Mouse (Mus musculus): ENCODE measurements at regions not wholly inside any gene's neighbourhood (a gene's known extent, or its start where the extent isn't known, plus 50 kb on each side); places are given as distances from the start of the nearest gene placed in this dataset.
A peak's percentile ranks its signal among the peaks of the same experiment; 100 is the strongest.
"Not testable (repeated sequence)": the region's sequence is repeated elsewhere in the genome, so short reads cannot be mapped to it uniquely, and the experiment has no call there.

DNA sequence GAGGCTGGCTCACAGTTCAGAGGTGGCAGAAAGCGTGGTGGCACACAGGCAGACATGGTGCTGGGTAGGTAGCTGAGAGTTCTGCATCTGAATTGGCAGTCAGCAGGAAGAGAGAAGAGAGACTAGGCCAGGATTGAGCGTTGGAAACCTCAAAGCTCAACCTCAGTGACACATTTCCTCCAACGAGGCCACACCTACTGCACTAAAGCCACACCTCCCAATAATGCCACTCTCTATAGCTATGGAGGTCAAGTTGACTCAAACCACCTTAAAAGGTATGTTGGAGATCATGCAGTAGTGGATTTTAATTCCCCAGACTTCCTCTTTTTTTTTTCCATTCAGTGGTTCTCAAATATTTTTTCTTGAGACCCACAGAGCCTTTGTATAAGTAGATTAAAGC is 57.1 kb downstream of the Ccdc54 start:
- H3K27ac ChIP-seq = no peak overlapping the region
- ATAC-seq (ENCODE audit: insufficient number of reproducible peaks, insufficient read depth, low FRiP score, low TSS enrichment, low read depth) = no peak
- H3K27me3 ChIP-seq = no peaks in the 10 kb centered on the region
- H3K9ac ChIP-seq (replicated peaks) = no peak overlapping the region
- no peaks in the 10 kb centered on the region for H3K4me1 ChIP-seq (replicated peaks)
- no peaks in the 10 kb centered on the region for H3K9me3 ChIP-seq
- H3K4me3 ChIP-seq (replicated peaks) = no peak overlapping the region
- H3K4me2 ChIP-seq = no peak overlapping the region
- no peaks in the 10 kb centered on the region for H3K36me3 ChIP-seq
- WGBS = 73% methylated on average over 3 of the region's 3 CpGs

DNA sequence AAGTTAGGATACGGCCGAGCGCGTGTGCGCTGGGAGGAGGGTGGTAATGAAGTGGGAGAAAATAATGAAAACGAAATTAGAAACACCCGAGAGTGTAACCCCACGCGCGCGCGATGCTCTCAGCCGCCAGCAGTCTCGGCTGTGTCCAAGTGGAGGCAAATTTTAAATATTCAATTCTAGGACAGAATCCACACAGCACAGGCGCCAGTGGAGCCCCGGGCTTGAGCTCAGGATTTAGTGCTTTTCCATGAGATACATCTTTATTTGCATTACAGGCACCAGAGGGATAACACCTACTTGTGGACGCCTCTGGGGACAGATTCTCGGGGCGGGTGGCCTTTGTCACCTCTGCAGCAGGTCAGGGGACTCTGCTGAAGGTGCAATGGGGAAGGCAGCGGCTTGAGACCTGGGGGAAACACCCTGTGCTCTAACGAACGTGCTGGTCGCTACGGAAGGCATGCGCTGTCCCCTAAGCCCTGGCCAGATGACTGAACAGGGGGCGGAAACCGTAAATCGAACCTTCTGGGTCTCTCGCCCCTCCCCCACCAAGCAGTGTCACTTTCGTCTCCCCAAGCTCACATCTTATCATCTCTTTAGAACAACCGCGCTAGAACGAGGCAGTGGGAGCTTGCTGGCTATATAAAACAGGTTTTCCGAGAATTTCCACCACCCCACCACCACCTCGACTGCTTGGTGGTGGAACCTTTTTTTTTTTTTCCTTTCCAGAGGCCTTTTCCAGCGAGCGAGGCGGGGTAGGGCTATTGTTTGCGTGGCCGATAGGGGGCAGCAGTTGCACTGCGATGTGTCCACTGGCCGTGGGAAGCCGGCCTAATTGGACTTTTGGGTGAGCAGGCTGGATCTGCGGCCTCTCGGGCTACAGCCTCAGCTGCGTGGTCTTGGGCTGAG is 61.2 kb downstream of the Ccdc54 start:
- Histone ChIP-seq H3K4me1 (replicated peaks) (peaks cover 5% of the 10 kb centered on the region; the same call in 1 of the 2 replicates), H3K36me3 (no peaks in the 10 kb centered on the region), H3K27me3 (no peaks in the 10 kb centered on the region), H3K9me3 (no peaks in the 10 kb centered on the region), H3K4me3 (replicated peaks) (peak overlapping the region; percentile 75), H3K4me2 (peak overlapping the region; percentile 94), H3K27ac (peak overlapping the region; percentile 86), H3K9ac (replicated peaks) (peak overlapping the region; percentile 90)
- under 1% methylated on average over 46 of the region's 46 CpGs for WGBS
- ATAC-seq (ENCODE audit: insufficient number of reproducible peaks, insufficient read depth, low FRiP score, low TSS enrichment, low read depth) = peak; percentile 34

GRCm38 (mm10) chr16:50528677-50529510 is 62.1 kb downstream of the Ccdc54 start:
- H3K36me3 ChIP-seq = no peaks in the 10 kb centered on the region
- no peaks in the 10 kb centered on the region for H3K9me3 ChIP-seq
- no peaks in the 10 kb centered on the region for H3K27me3 ChIP-seq
- peak overlapping the region; percentile 86 for H3K27ac ChIP-seq
- peak overlapping the region; percentile 75 for H3K4me3 ChIP-seq (replicated peaks)
- WGBS = under 1% methylated on average over 69 of the region's 81 CpGs
- H3K9ac ChIP-seq (replicated peaks) = peak overlapping the region; percentile 90
- peaks cover 7% of the 10 kb centered on the region; the same call in 1 of the 2 replicates for H3K4me1 ChIP-seq (replicated peaks)
- peak; percentile 60 for ATAC-seq (ENCODE audit: insufficient number of reproducible peaks, insufficient read depth, low FRiP score, low TSS enrichment, low read depth)
- peak overlapping the region; percentile 94 for H3K4me2 ChIP-seq

DNA sequence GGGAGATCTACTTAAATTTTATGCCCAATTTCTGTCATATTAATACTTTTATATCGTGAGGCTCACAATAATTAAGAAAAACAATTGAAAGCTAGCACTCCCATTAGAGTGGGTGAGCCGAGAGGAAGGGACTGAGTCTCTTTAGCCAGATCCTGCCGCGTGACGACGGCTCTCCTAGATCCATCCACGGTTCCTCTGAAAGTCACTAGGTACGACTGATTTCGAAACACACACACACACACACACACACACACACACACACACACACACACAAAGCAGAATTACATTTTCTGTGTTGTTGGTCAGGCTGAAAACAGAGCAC is 62.6 kb downstream of the Ccdc54 start:
- Histone ChIP-seq H3K9me3 (no peaks in the 10 kb centered on the region), H3K27ac (peak overlapping the region; percentile 86), H3K27me3 (no peaks in the 10 kb centered on the region), H3K4me1 (replicated peaks) (peaks cover 7% of the 10 kb centered on the region; the same call in 1 of the 2 replicates), H3K4me2 (peak overlapping the region; percentile 94), H3K4me3 (replicated peaks) (peak overlapping the region; percentile 75), H3K9ac (replicated peaks) (peak overlapping the region; percentile 90), H3K36me3 (no peaks in the 10 kb centered on the region)
- under 1% methylated on average over 9 of the region's 9 CpGs for WGBS
- ATAC-seq (ENCODE audit: insufficient number of reproducible peaks, insufficient read depth, low FRiP score, low TSS enrichment, low read depth) = no peak

DNA sequence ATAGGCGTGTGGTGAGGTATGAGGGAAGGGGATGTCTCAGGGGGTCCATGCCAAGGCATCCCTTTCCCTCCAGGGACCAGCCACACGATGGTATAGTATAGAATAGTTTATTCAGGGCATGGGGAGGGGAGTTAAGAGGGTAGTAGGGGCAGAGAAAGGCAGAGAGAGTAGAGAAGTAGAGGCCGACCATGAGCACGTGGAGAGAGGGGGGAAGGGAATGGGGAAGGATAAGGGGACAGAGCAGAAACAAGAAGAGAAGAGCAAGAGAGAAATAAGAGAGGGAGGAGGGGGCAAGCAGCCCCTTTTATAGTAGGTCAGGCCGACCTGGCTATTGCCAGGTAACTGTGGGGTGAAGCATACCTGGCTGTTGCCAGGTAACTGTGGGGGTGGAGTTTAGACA is 64.0 kb downstream of the Ccdc54 start:
- H3K27ac ChIP-seq; H3K4me2 ChIP-seq; H3K9me3 ChIP-seq; H3K4me1 ChIP-seq (replicated peaks); H3K36me3 ChIP-seq; H3K27me3 ChIP-seq; ATAC-seq (ENCODE audit: insufficient number of reproducible peaks, insufficient read depth, low FRiP score, low TSS enrichment, low read depth); H3K4me3 ChIP-seq (replicated peaks); H3K9ac ChIP-seq (replicated peaks): not testable (repeated sequence)
- WGBS = 77% methylated on average over 5 of the region's 5 CpGs

GRCm38 (mm10) chr16:50525934-50526366 is 65.0 kb downstream of the Ccdc54 start:
- H3K9ac ChIP-seq (replicated peaks) = no peak overlapping the region
- no peak overlapping the region for H3K27ac ChIP-seq
- WGBS = 91% methylated on average over 11 of the region's 11 CpGs
- H3K9me3 ChIP-seq = no peaks in the 10 kb centered on the region
- no peaks in the 10 kb centered on the region for H3K36me3 ChIP-seq
- no peak overlapping the region for H3K4me2 ChIP-seq
- peaks cover 7% of the 10 kb centered on the region; the same call in 1 of the 2 replicates for H3K4me1 ChIP-seq (replicated peaks)
- H3K27me3 ChIP-seq = no peaks in the 10 kb centered on the region
- no peak for ATAC-seq (ENCODE audit: insufficient number of reproducible peaks, insufficient read depth, low FRiP score, low TSS enrichment, low read depth)
- H3K4me3 ChIP-seq (replicated peaks) = no peak overlapping the region

- Histone ChIP-seq H3K4me1 (replicated peaks) (peaks cover 7% of the 10 kb centered on the region; the same call in 1 of the 2 replicates), H3K9ac (replicated peaks) (no peak overlapping the region), H3K9me3 (no peaks in the 10 kb centered on the region), H3K27ac (no peak overlapping the region), H3K27me3 (no peaks in the 10 kb centered on the region), H3K4me3 (replicated peaks) (no peak overlapping the region), H3K4me2 (no peak overlapping the region), H3K36me3 (no peaks in the 10 kb centered on the region)
- ATAC-seq (ENCODE audit: insufficient number of reproducible peaks, insufficient read depth, low FRiP score, low TSS enrichment, low read depth) = no peak
- 83% methylated on average over 9 of the region's 9 CpGs for WGBS
Observed at GRCm38 (mm10) chr16:50525504-50525903, 65.5 kb downstream of the Ccdc54 start.

DNA sequence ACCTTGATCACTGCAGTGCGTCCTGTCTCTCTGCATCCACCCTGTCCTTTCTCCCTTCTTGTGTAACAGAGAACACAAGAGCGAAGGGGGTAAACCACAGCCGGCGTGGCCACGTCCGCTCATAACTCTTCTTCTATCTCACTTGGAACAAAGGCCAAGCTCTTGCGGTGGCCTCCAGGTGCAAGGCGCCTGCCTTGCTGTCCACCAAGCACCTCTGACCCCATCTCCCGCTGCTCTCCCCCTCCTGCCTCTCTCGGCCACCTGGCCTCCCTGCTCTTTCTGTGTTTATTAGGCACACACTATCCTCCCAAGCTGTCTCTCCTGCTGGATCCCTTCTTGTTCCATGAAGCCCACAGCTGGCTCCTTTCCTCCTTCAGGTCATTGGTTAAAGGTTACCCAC is 71.3 kb downstream of the Ccdc54 start:
- no peak overlapping the region for H3K4me3 ChIP-seq (replicated peaks)
- 78% methylated on average over 10 of the region's 10 CpGs for WGBS
- H3K9ac ChIP-seq (replicated peaks) = no peak overlapping the region
- H3K9me3 ChIP-seq = no peaks in the 10 kb centered on the region
- H3K36me3 ChIP-seq = no peaks in the 10 kb centered on the region
- 0 out of 2 replicates have a peak, but pooled peaks cover under 1% of the 10 kb centered on the region for H3K4me1 ChIP-seq (replicated peaks)
- no peaks in the 10 kb centered on the region for H3K27me3 ChIP-seq
- ATAC-seq (ENCODE audit: insufficient number of reproducible peaks, insufficient read depth, low FRiP score, low TSS enrichment, low read depth) = no peak
- no peak overlapping the region for H3K27ac ChIP-seq
- H3K4me2 ChIP-seq = no peak overlapping the region

DNA sequence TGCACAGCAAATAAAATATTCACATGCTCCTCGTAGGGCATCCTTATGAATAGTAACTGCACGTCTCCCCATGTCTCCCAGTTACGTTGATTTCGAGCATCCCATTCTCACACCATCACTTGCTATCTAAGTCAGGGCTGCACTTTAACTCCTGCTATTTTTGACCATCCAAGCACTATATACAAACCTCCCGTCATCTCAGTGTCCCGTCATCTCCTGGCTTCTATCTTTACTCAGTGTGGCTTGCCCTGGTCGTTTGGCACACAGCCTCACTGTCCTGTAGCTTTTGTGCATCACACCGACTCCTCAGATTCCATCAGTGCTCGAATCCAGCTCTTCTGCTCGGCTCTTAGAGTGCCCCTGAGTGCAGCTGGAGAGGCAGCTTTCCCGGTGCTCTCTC is 74.4 kb downstream of the Ccdc54 start:
- 75% methylated on average over 11 of the region's 11 CpGs for WGBS
- H3K27ac ChIP-seq = no peak overlapping the region
- no peak overlapping the region for H3K9ac ChIP-seq (replicated peaks)
- H3K4me1 ChIP-seq (replicated peaks) = no peaks in the 10 kb centered on the region
- no peaks in the 10 kb centered on the region for H3K27me3 ChIP-seq
- H3K36me3 ChIP-seq = no peaks in the 10 kb centered on the region
- no peak overlapping the region for H3K4me2 ChIP-seq
- no peaks in the 10 kb centered on the region for H3K9me3 ChIP-seq
- H3K4me3 ChIP-seq (replicated peaks) = no peak overlapping the region
- no peak for ATAC-seq (ENCODE audit: insufficient number of reproducible peaks, insufficient read depth, low FRiP score, low TSS enrichment, low read depth)

- 50% methylated on average over 8 of the region's 8 CpGs for whole genome bisulfite sequencing
- Histone ChIP-seq H3K9ac (replicated peaks) (no peak overlapping the region), H3K36me3 (no peaks in the 10 kb centered on the region), H3K27ac (no peak overlapping the region), H3K4me3 (replicated peaks) (no peak overlapping the region), H3K9me3 (no peaks in the 10 kb centered on the region), H3K4me1 (replicated peaks) (no peaks in the 10 kb centered on the region), H3K27me3 (no peaks in the 10 kb centered on the region), H3K4me2 (no peak overlapping the region)
- no peak for ATAC-seq (ENCODE audit: insufficient number of reproducible peaks, insufficient read depth, low FRiP score, low TSS enrichment, low read depth)
Observed at GRCm38 (mm10) chr16:50515039-50515438, 75.9 kb downstream of the Ccdc54 start.

DNA sequence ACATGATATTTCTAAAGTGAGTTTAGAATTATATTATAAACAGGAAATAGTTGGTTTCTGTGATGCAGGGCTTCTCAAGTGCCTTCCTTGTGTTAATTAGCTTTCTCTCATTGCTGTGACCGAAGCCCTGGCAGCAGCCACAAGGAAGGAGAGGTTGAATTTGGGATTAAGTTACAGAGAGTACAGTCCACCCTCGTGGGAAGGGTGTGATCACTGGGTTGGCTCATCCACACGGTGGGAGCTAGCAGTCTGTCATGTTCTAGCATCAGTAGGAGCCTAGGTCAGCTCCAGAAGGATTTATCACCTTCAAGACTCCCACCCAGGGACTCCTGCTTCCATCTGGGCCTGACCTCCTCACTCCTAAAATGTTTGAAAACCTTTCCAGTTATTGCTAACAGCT is 78.9 kb downstream of the Ccdc54 start:
- Histone ChIP-seq H3K27me3 (no peaks in the 10 kb centered on the region), H3K9me3 (no peaks in the 10 kb centered on the region), H3K36me3 (no peaks in the 10 kb centered on the region), H3K4me3 (replicated peaks) (no peak overlapping the region), H3K9ac (replicated peaks) (no peak overlapping the region), H3K4me2 (no peak overlapping the region), H3K27ac (no peak overlapping the region), H3K4me1 (replicated peaks) (no peaks in the 10 kb centered on the region)
- no peak for ATAC-seq (ENCODE audit: insufficient number of reproducible peaks, insufficient read depth, low FRiP score, low TSS enrichment, low read depth)
- 24% methylated on average over 3 of the region's 3 CpGs for WGBS

All from limb, embryonic 12.5 days (tissue).